Mouse (Mus musculus) ES-Bruce4 (cell line): ENCODE measurements around the gene Kif16b.

Experiments used
- CTCF ChIP-seq: IDR thresholded peaks from one replicate; pipeline ENCODE4 v1.8.1; 2011; ENCODE audit warnings: low read depth, low read length
- EP300 ChIP-seq: IDR thresholded peaks from 2 replicates; pipeline ENCODE4 v1.6.1; 2011; ENCODE audit warnings: low read depth, low read length; ENCODE audit not compliant: insufficient read depth
- POLR2A ChIP-seq: IDR thresholded peaks from one replicate; pipeline ENCODE4 v1.8.1; 2011; ENCODE audit warnings: low read length; ENCODE audit not compliant: insufficient read depth

- no peak for TF ChIP-seq CTCF
- no peak for TF ChIP-seq POLR2A
- TF ChIP-seq EP300: no peak
These were observed 162.0 kb downstream of the Kif16b start for GRCm38 (mm10) chr2:142739338-142739737.
